Mouse (Mus musculus) effector memory CD4-positive, alpha-beta T cell, adult 5 months (primary cell): Measurements from ENCODE around the gene Timm23. TPM values are rescaled to one million over a fixed set of nuclear protein-coding genes. Genes with fewer than 3 reads are reported as not detected.

ENCODE experiments used
- polyA plus RNA-seq: library from polyadenylated mRNA; unstranded; fragments of 100-300 nt; shearing (Covaris generic); gene quantifications from one replicate; pipeline ENCODE4 v1.2.1, GENCODE M21; 2017

Timm23 gene
- 134 TPM for polyA plus RNA-seq

DNA sequence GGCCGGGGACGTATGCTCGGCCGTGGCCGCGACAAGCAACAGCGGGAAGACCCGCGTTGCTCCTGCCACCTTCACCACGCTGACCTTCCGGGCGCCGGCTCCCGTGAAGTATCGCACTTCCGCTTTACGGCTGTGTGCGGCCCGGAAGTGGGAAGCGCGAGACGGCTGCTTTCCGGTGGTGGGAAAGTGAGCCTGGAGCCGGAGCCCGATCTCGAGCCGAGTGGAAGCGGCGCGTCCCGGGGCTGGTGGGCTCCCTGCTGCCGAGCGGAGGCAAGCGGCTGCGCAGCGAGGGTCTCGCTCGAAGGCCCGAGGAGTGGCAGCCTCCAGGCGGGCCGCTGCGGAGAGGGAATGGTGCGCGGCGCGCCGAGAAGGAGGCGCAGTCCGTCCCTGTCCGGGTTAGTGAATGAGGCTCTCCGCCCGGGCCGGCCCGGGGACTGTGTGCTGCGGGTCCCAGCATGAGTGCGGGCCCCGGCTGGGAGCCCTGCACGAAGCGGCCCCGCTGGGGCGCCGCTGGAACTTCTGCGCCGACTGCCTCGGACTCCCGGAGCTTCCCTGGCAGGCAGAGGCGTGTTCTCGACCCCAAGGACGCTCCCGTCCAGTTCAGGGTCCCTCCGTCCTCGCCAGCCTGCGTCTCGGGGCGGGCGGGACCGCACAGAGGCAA lies at the start of gene Timm23, which contains the start of gene Parg:
TSS of gene Timm23 (minus strand) at position 108 of the 661 bp plus-strand sequence.
TSS of gene Parg (plus strand) at position 159 of the 661 bp plus-strand sequence.

DNA sequence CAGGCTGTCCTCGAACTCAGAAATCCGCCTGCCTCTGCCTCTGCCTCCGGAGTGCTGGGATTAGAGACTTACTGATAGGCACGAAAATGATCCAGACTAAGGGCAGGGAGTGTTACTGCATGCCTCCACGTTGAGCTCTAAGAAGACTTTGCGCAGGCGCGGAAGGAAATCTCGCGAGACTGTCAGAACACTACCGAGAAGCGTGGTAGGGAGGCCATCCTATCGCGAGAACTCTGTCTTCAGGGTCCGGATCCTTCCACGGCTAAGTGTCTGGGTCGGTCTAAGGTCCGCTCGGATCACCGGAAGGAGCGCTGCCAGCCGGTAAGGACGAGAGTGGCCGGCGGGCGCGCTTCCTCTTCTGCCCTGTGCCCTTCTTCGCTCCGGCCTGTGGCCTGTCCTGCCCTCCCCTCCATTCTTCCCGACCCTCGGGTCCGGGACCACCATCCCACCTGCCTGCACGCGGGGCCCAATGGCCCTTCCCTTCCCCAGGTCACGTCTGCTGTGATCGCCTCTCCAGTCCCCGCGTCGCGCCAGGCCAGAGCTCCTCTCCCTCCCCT lies 41.9 kb downstream of the Timm23 start, which contains the start of gene Ncoa4:
TSS of gene Ncoa4 (plus strand) at position 176 of the 557 bp plus-strand sequence.

DNA sequence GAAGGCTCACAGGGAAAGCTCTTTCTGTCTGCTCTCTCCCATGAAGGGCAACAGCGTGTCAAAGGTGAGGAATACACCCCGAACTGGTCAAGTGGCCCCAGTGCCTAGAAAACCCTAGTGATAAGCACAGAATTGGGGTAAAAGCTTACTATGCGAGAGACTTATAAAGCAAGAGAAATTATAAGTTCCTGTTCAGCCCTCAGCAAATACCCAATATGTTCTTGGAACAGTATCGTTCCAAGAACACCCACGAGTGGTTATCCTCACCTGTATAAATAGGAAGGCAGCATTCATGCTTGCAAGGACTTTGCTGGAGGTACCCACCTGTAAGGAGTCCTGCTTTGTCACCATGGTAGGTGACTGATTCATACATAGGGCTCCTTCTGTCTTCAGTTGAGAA lies 60.0 kb downstream of the Timm23 start, which contains the start of gene Msmb:
TSS of gene Msmb (plus strand) at position 301 of the 400 bp plus-strand sequence.

Other genes with a start within 250 kb of the Timm23 start
- gene Galnt15, start 172.9 kb downstream of the Timm23 start, polyA plus RNA-seq = not detected
- 14.2 TPM for gene Oxnad1, start 116.5 kb downstream of the Timm23 start, polyA plus RNA-seq
- gene Dph3, start 116.2 kb downstream of the Timm23 start, polyA plus RNA-seq = 124 TPM
- gene Msmb, start 59.9 kb downstream of the Timm23 start, polyA plus RNA-seq = not detected
- 57.4 TPM for gene Ncoa4, start 42.0 kb downstream of the Timm23 start, polyA plus RNA-seq
- gene Parg, start 51 bp upstream of the Timm23 start, polyA plus RNA-seq = 65.0 TPM
- 0.37 TPM for gene Ogdhl, start 120.1 kb upstream of the Timm23 start, polyA plus RNA-seq
- gene 1700024G13Rik, start 186.5 kb upstream of the Timm23 start, polyA plus RNA-seq = not detected